Mouse (Mus musculus): ENCODE measurements around the gene Traf7. TPM values are rescaled to one million over a fixed set of nuclear protein-coding genes. Genes with fewer than 3 reads are reported as not detected.

Gene Traf7
- polyA plus RNA-seq (2014; fragmentation: Illumina TruSeq; extraction: RNeasy Lipid Tissue Mini Kit (QIAGEN cat#74804); ENCODE audit: low read depth, low replicate concordance), result 99.5 TPM

DNA sequence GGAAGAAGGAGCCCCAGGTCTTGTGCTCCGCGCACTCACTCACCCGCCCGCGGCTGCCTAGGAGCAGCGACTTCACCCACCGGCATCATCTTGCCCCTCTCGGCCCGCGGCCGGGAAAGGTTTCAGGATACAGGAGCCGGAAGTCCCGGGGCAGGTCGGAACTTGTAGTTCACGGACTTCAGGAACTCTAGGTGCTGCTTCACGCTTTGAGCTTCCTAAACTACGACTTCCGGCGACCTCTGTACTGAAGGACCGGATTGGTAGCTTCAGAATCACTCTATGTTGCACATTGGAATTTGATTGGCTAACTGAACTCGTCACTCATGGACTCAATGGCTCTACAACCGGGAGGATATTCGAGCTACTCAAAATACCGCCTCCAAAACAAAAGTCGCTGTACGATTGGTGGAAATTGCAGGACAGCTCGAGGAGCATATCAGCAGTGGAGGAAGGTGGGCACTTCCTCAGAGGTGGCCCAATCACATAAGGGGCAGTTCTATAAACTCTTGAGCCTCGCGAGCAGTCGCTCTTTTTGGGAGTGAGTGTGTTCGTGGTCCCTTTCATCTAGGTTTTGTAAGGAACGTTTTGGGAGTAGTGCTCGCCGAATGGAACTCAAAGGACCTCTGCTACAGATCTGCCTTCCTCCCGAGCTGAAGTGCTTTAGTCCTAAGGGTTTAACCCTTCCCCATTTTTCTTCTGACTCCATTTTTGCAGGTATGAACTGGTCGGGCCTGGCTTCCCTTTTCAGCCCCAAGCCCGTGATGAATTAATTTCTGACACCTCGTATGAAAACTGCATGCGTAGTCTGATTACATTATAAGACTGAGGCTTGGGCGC lies at the start of gene Traf7:
Gene Traf7, minus strand, starts transcription at position 216 of the 837 bp plus-strand sequence.

DNA sequence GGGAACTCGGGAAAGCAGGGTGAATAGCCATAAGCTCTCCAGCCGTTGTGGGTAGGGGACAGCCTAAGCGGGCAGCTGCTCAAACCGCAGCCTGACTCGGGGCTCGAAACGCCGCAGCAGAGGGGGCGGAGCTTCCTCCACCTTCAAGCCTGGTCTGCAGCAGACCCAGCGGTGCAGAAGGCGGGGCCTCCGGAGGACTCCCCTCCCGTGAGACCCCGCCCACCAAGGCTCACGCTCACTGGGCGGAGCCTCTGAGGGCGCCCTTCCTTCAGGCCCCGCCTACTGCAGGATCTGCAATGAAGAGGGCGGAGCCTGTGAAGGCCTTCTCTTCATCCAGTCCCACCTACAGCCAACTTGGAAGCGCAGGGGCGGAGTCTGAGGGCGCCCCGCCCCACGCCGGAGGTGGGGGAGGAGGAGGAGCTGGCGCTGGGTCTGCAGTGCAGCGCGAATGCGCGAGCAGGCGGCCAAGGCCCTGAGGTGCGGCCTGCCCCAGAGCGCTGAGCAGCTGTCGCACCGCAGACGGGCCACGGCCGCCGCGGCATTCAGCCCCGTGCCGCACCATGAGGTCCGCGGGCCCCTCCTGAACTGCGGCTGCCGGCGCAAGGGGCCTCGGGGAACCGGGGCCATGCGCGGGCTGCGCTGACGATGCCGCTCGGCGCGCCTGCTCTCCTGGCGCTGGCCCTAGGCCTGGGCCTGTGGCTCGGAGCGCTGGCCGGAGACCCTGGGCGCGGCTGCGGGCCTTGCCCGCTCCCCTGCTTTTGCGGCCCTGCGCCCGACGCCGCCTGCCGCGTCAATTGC lies 22.1 kb upstream of the Traf7 start, which contains the start of gene Pkd1:
Gene Pkd1, plus strand, starts transcription at position 217 of the 798 bp plus-strand sequence.

GRCm38 (mm10) chr17:24534160-24534718 lies 6.5 kb upstream of the Traf7 start, which contains the start of gene Rab26:
Rab26 (minus strand) TSS chr17:24534210.

DNA sequence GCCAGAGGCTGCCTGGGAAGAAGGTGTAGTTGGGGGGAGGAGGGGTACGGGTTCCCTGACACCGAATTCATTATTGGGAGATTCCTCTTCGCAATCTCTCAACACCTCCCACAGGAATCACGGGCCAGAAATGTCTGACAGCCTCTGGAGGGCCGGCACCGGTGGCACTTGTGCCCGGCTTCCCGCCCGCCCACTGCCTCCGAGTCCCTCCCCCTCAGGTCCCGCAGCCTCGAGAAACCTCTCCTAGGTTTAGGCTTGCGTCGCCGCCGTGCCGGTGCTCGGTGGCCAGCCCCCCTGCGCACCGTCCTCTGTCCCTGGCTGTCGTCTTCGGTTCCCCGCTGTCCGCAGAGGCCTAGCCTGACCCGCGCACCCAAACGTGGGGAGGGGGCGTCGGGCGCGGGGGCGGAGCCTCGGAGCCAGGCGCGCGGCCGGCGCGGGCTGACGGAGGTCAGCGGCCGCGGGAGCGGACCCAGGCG lies 39.5 kb downstream of the Traf7 start, which contains the start of gene Caskin1:
Gene Caskin1, plus strand, starts transcription at position 416 of the 476 bp plus-strand sequence.

DNA sequence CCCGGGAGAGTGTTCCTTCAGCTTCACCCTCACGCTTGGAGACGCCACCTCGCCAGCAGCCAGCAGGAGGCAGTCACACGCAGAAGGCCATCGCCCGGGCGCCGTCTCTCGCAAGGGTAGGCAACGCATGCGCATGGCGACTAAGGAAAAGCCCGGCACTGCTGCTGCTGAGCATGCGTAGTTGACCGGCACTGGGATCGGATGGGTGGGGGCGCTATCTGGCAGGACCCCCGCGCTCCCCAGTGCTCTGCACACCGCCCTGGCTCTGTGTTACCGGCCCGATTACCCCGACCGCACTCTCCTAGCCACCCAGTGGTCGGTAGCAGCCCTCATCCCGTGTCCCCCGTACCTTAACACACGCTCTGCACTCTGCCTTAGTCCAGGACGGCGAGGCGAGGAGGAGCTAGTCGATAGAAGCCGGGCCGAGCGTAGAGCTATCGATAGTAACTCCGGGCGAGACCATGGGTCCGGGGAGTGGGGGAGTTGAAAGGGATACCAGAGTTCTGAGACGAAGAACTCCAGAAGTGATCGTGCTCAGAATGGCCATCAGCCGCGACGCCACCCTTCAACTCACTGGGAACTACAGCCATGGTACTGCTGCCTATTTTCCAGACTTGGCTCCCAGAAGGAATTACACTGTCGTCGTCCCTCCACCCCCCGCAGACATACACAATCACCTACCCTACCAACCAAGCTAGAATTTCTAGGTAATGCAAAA lies 48.9 kb downstream of the Traf7 start, which contains the start of gene Mlst8:
Gene Mlst8, minus strand, starts transcription at position 416 of the 718 bp plus-strand sequence.

GRCm38 (mm10) chr17:24473612-24474275 lies 54.0 kb downstream of the Traf7 start, which contains the start of gene Bricd5:
Bricd5 (plus strand) TSS chr17:24473884.

GRCm38 (mm10) chr17:24469910-24470602 lies 57.7 kb downstream of the Traf7 start, which contains the start of the genes E4f1 and Pgp:
E4f1 (minus strand) TSS chr17:24470313.
Pgp (plus strand) TSS chr17:24470392.

Other genes with a start within 250 kb of the Traf7 start
- 0.62 TPM for gene Abca17, start 176.9 kb downstream of the Traf7 start, polyA plus RNA-seq (2014; fragmentation: Illumina TruSeq; extraction: RNeasy Lipid Tissue Mini Kit (QIAGEN cat#74804); ENCODE audit: low read depth, low replicate concordance)
- 61.5 TPM for gene Abca3, start 176.0 kb downstream of the Traf7 start, polyA plus RNA-seq (2014; fragmentation: Illumina TruSeq; extraction: RNeasy Lipid Tissue Mini Kit (QIAGEN cat#74804); ENCODE audit: low read depth, low replicate concordance)
- 70.6 TPM for gene Rnps1, start 113.4 kb downstream of the Traf7 start, polyA plus RNA-seq (2014; fragmentation: Illumina TruSeq; extraction: RNeasy Lipid Tissue Mini Kit (QIAGEN cat#74804); ENCODE audit: low read depth, low replicate concordance)
- 110 TPM for gene Eci1, start 101.3 kb downstream of the Traf7 start, polyA plus RNA-seq (2014; fragmentation: Illumina TruSeq; extraction: RNeasy Lipid Tissue Mini Kit (QIAGEN cat#74804); ENCODE audit: low read depth, low replicate concordance)
- gene Dnase1l2, start 84.8 kb downstream of the Traf7 start, polyA plus RNA-seq (2014; fragmentation: Illumina TruSeq; extraction: RNeasy Lipid Tissue Mini Kit (QIAGEN cat#74804); ENCODE audit: low read depth, low replicate concordance), result 63.7 TPM
- gene E4f1, start 57.6 kb downstream of the Traf7 start, polyA plus RNA-seq (2014; fragmentation: Illumina TruSeq; extraction: RNeasy Lipid Tissue Mini Kit (QIAGEN cat#74804); ENCODE audit: low read depth, low replicate concordance), result 40.1 TPM
- 63.0 TPM for gene Pgp, start 57.5 kb downstream of the Traf7 start, polyA plus RNA-seq (2014; fragmentation: Illumina TruSeq; extraction: RNeasy Lipid Tissue Mini Kit (QIAGEN cat#74804); ENCODE audit: low read depth, low replicate concordance)
- 1.4 TPM for gene Bricd5, start 54.1 kb downstream of the Traf7 start, polyA plus RNA-seq (2014; fragmentation: Illumina TruSeq; extraction: RNeasy Lipid Tissue Mini Kit (QIAGEN cat#74804); ENCODE audit: low read depth, low replicate concordance)
- gene Mlst8, start 48.9 kb downstream of the Traf7 start, polyA plus RNA-seq (2014; fragmentation: Illumina TruSeq; extraction: RNeasy Lipid Tissue Mini Kit (QIAGEN cat#74804); ENCODE audit: low read depth, low replicate concordance), result 16.6 TPM
- 1.7 TPM for gene Caskin1, start 39.3 kb downstream of the Traf7 start, polyA plus RNA-seq (2014; fragmentation: Illumina TruSeq; extraction: RNeasy Lipid Tissue Mini Kit (QIAGEN cat#74804); ENCODE audit: low read depth, low replicate concordance)
- 59.2 TPM for gene Rab26, start 6.3 kb upstream of the Traf7 start, polyA plus RNA-seq (2014; fragmentation: Illumina TruSeq; extraction: RNeasy Lipid Tissue Mini Kit (QIAGEN cat#74804); ENCODE audit: low read depth, low replicate concordance)
- 51.6 TPM for gene Pkd1, start 21.9 kb upstream of the Traf7 start, polyA plus RNA-seq (2014; fragmentation: Illumina TruSeq; extraction: RNeasy Lipid Tissue Mini Kit (QIAGEN cat#74804); ENCODE audit: low read depth, low replicate concordance)
- gene Tsc2, start 104.7 kb upstream of the Traf7 start, polyA plus RNA-seq (2014; fragmentation: Illumina TruSeq; extraction: RNeasy Lipid Tissue Mini Kit (QIAGEN cat#74804); ENCODE audit: low read depth, low replicate concordance), result 71.7 TPM
- 10.0 TPM for gene Nthl1, start 104.7 kb upstream of the Traf7 start, polyA plus RNA-seq (2014; fragmentation: Illumina TruSeq; extraction: RNeasy Lipid Tissue Mini Kit (QIAGEN cat#74804); ENCODE audit: low read depth, low replicate concordance)
- 43.1 TPM for gene Slc9a3r2, start 122.4 kb upstream of the Traf7 start, polyA plus RNA-seq (2014; fragmentation: Illumina TruSeq; extraction: RNeasy Lipid Tissue Mini Kit (QIAGEN cat#74804); ENCODE audit: low read depth, low replicate concordance)
- gene Npw, start 130.5 kb upstream of the Traf7 start, polyA plus RNA-seq (2014; fragmentation: Illumina TruSeq; extraction: RNeasy Lipid Tissue Mini Kit (QIAGEN cat#74804); ENCODE audit: low read depth, low replicate concordance), result not detected
- gene Zfp598, start 141.7 kb upstream of the Traf7 start, polyA plus RNA-seq (2014; fragmentation: Illumina TruSeq; extraction: RNeasy Lipid Tissue Mini Kit (QIAGEN cat#74804); ENCODE audit: low read depth, low replicate concordance), result 33.7 TPM
- not detected for gene Syngr3, start 162.0 kb upstream of the Traf7 start, polyA plus RNA-seq (2014; fragmentation: Illumina TruSeq; extraction: RNeasy Lipid Tissue Mini Kit (QIAGEN cat#74804); ENCODE audit: low read depth, low replicate concordance)
- gene Gfer, start 168.2 kb upstream of the Traf7 start, polyA plus RNA-seq (2014; fragmentation: Illumina TruSeq; extraction: RNeasy Lipid Tissue Mini Kit (QIAGEN cat#74804); ENCODE audit: low read depth, low replicate concordance), result 27.0 TPM
- gene Noxo1, start 168.3 kb upstream of the Traf7 start, polyA plus RNA-seq (2014; fragmentation: Illumina TruSeq; extraction: RNeasy Lipid Tissue Mini Kit (QIAGEN cat#74804); ENCODE audit: low read depth, low replicate concordance), result 4.2 TPM
- gene Tbl3, start 179.7 kb upstream of the Traf7 start, polyA plus RNA-seq (2014; fragmentation: Illumina TruSeq; extraction: RNeasy Lipid Tissue Mini Kit (QIAGEN cat#74804); ENCODE audit: low read depth, low replicate concordance), result 20.3 TPM
- gene Rnf151, start 190.1 kb upstream of the Traf7 start, polyA plus RNA-seq (2014; fragmentation: Illumina TruSeq; extraction: RNeasy Lipid Tissue Mini Kit (QIAGEN cat#74804); ENCODE audit: low read depth, low replicate concordance), result 8.2 TPM
- gene Rps2, start 190.2 kb upstream of the Traf7 start, polyA plus RNA-seq (2014; fragmentation: Illumina TruSeq; extraction: RNeasy Lipid Tissue Mini Kit (QIAGEN cat#74804); ENCODE audit: low read depth, low replicate concordance), result 1,196 TPM
- gene Ndufb10, start 196.5 kb upstream of the Traf7 start, polyA plus RNA-seq (2014; fragmentation: Illumina TruSeq; extraction: RNeasy Lipid Tissue Mini Kit (QIAGEN cat#74804); ENCODE audit: low read depth, low replicate concordance), result 212 TPM
- 44.8 TPM for gene Rpl3l, start 199.9 kb upstream of the Traf7 start, polyA plus RNA-seq (2014; fragmentation: Illumina TruSeq; extraction: RNeasy Lipid Tissue Mini Kit (QIAGEN cat#74804); ENCODE audit: low read depth, low replicate concordance)
- gene Msrb1, start 208.7 kb upstream of the Traf7 start, polyA plus RNA-seq (2014; fragmentation: Illumina TruSeq; extraction: RNeasy Lipid Tissue Mini Kit (QIAGEN cat#74804); ENCODE audit: low read depth, low replicate concordance), result 165 TPM
- 22.6 TPM for gene Hs3st6, start 225.1 kb upstream of the Traf7 start, polyA plus RNA-seq (2014; fragmentation: Illumina TruSeq; extraction: RNeasy Lipid Tissue Mini Kit (QIAGEN cat#74804); ENCODE audit: low read depth, low replicate concordance)